Mouse (Mus musculus): Measurements from ENCODE around the gene 4930535I16Rik. TPM values are rescaled to one million over a fixed set of nuclear protein-coding genes. Genes with fewer than 3 reads are reported as not detected.
"Not testable (repeated sequence)": the region's sequence is repeated elsewhere in the genome, so short reads cannot be mapped to it uniquely, and the experiment has no call there.

The 4930535I16Rik gene
- total RNA-seq (2021), result not detected
- long read RNA-seq, result 0 reads

DNA sequence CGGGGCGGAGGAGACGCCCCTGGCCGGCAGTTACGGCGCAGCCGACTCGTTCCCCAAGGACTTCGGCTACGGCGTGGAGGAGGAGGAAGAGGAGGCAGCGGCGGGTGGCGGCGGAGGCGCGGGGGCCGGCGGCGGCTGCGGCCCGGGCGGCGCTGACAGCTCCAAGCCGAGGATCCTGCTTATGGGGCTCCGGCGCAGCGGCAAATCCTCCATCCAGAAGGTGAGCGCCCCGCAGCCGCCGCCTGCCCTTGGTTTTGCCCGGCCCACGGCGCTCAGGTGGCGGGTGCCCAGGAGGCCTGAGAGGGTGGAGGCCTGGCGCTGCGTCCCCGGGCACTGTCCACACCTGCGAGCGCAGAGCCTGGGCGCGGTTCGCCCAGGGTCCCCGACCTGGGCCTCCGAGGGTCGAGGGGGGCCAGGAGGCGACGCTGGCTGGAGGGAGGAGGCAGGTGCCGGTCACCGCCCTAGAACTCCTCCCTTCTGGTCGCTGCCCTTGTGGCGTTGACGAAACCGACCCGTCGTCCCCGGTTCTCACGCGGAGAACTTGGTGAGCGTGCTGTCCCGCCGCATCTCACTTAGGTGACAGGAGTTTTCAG lies at the start of gene 4930535I16Rik:
4930535I16Rik (minus strand) TSS at position 475 of the 593 bp plus-strand sequence.
- no peak for DNase-seq (ENCODE audit: low spot score in 2 of 2)

DNA sequence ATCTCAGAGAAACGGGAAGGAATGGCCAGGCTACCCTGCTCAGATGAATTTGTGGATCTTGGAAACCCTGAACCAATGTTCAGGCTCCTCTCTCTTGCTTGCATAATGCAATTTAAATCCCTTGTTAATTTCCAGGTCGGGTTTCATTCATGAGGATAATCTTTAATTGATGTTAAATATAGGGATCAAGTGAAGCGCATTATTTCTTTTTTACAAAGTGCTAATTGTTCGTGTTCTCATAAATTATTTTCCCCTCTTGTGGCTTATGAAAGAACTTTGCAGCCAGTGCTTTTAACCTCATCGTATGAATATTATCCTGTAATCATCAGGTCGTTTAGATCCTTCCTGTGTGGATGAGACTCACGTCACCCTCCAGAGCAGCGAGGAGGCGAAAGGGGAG lies 44.9 kb upstream of the 4930535I16Rik start:
- DNase-seq (ENCODE audit: low spot score in 2 of 2), result no peak

DNA sequence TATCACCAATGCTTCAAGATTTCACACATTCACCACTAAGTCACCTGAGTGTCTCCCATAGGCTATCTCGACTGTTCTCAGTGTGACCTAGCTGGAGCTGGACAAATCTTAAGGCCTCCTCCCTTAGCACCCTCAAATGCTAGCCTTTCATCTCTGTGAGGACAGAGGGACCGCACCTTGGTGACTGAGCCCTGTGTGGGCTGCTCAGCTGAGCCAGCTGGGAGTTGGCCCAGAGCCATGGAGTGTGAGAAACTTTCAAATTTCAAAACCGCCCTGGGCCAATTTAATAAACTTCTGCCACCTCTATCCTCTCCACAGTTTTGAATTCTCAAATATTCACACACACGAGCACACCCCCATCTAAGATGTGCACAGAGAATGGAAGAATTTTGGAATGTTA lies 43.1 kb upstream of the 4930535I16Rik start:
- no peak for DNase-seq (ENCODE audit: low spot score in 2 of 2)

DNA sequence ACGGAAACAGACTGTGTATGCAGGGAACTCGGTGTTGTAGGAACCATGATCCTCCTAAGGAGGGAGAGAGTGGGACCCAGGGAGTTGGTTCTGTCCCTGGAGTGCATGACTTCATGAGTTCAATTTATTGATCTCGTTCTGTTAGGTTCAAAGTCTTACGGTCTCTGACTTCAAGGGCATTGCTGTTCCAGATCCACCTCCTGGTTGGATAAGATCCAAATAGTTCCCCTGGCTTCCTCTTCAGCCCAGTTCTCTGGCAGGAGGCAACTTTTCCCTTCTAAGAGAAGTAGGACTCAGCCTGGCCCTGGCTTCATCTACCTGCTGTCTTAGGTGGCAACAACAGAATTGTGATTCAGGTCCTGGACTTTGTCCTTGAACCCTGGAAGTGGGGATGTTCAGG lies 40.1 kb upstream of the 4930535I16Rik start:
- DNase-seq (ENCODE audit: low spot score in 2 of 2), result no peak

DNA sequence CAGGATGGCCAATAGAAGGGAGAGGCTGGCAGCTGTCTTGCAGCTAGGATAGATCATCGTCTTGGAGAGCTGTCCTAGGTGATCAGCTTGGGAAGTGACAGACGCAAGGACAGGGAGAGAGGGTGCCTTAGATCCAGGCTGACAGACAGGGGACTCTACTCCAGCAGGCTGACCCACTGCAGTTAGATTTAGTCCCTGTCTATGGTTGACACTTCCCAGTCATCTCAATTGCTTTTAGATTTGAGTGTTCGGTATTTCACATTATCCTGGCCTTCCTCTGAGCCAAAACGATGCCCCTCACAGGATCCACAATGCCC lies 39.6 kb upstream of the 4930535I16Rik start:
- no peak for DNase-seq (ENCODE audit: low spot score in 2 of 2)

DNA sequence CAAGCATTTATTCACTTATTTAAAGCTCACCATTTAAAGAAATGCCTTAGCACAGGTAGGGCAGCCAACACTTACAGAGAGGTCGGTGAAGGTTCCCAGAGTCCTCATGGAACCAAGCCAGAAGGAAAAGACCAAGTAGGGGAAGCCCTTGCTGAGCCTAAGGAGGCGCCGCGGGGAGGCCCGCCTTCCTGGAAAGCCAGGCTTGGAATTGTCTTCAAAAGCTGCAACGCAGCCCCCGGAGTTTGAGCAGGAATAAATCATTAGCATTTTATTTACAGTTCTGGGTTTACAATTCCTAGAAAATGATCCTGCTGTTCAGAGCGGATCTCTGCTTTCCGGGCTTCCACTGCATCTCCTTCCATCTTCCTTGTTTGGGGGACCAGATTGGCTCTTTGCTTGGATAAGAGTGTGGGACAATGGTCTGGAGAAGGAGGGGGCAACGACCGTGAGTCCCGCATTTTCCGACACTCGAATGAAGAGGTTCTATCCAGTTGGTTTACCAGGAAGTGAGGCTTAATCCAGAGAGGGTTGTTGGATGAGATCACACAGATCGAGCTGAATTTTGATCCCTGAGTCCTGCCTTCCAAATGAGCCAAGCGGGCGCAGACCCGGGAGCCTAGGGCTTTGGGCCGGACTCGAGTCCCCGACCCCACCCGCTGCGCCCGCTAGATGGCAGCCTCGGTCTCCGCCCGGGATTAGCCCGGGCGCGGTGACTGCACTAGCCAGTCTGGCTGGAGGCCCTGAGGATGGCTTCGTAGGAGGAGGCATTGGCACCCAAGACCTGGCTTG lies 39.1 kb upstream of the 4930535I16Rik start:
- peak; percentile 86 to 88 for DNase-seq (ENCODE audit: low spot score in 2 of 2)

DNA sequence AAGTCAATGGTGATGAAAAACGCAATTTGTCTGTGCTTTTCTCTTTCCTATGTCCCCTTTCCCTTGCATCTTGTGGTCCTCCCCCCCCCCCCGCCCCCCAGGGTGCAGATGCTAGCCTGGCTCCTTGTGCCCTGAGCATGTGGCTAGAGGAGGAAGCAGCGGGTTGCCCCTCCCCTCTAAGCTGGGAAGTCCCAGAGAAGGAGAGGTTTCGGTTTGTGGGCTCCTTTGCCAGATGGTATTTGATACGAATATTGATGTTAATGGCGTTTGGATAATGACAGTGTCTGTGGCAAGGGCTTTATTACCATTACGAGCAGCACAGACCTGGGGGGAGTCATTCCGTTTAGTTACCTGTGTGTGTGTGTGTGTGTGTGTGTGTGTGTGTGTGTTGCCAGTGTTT lies 34.2 kb upstream of the 4930535I16Rik start:
- no peak for DNase-seq (ENCODE audit: low spot score in 2 of 2)

DNA sequence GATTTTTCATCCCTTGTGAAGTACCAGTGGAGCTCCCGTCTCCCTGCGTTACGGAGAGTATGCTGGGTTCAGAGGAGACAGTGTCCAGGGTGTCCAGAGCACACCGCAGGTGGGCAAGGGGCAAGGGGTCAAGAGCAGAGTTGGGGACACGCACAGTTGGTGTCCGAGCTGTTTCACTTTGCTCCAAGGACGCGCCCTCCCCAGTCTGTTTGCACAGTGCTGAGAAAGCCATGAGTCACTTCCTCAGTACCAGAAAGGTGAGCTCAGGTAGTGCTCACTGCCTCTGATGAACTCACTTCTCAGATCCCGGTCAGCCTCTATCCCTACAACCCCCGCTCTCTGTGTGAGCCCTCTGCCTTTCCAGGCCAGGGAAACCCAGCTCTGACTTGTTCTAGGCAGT lies 31.8 kb upstream of the 4930535I16Rik start:
- DNase-seq (ENCODE audit: low spot score in 2 of 2), result no peak

DNA sequence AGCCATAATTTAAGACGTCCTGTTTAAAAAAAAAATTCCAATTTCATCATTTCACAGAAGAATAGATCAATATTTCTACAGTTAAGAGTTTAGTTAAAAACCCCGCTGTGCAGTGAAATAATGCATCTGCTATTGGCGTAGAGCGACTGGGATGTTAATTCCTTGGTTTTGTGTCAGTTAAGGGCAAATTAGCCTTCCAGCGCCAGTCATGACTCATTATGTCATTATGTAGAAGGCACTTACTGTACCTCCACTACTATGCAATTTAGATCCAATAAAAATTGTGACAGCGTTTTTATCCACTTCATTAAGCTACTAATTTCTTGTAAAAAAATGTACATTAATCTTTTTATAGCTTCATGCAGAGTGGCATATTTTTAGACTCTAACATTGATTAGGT lies 31.1 kb upstream of the 4930535I16Rik start:
- no peak for DNase-seq (ENCODE audit: low spot score in 2 of 2)

DNA sequence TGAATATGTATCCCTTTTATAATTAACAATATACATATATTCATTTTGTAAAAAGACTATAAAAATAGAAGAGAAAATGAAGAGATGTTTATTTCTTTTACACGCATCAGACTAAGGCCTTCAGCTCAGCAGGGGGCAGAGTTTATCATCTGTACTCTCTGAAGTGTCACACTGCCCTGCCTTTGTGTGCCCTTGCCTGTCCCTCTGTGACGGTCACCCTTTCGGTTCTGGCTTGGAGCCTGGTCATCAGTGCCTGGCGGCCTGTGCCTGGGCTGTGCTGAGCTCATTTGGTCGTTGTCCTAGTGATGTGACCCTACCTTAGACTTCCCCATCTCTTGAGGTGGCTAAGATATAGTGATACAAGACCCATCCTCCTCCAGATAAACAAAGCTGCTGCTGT lies 29.3 kb upstream of the 4930535I16Rik start:
- DNase-seq (ENCODE audit: low spot score in 2 of 2), result no peak

DNA sequence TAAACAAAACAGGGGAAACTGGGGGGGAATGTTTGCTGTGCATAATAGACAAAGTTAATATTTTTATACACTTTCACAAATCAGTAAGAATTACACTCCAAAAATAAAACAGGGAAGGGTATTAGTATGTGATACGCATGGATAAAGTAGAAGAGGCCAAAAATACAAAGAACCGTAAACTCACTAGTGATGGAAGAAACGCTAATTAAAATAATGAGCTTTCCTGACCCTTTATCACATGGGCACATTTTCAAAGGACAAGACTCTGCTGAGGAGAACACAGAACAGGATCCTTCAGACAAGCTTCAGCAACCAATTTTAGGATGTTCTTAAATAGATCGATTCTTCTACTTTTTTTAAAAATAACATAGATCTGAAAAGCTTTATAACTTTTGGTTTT lies 28.9 kb upstream of the 4930535I16Rik start:
- no peak for DNase-seq (ENCODE audit: low spot score in 2 of 2)

DNA sequence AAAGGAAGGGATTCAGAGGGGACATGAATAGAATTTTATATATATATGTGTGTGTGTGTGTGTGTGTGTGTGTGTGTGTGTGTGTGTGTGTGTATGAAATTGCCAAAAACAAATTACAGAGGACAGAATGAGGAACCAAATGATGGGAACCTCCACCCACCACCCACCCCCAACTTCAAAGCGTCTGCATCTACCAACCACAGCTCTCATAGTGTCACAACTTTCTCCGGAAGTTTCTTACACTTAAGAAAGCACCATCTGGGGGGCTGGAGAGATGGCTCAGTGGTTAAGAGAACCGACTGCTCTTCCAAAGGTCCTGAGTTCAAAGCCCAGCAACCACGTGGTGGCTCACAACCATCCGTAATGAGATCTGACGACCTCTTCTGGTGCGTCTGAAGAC lies 23.1 kb upstream of the 4930535I16Rik start:
- DNase-seq (ENCODE audit: low spot score in 2 of 2), result not testable (repeated sequence)

DNA sequence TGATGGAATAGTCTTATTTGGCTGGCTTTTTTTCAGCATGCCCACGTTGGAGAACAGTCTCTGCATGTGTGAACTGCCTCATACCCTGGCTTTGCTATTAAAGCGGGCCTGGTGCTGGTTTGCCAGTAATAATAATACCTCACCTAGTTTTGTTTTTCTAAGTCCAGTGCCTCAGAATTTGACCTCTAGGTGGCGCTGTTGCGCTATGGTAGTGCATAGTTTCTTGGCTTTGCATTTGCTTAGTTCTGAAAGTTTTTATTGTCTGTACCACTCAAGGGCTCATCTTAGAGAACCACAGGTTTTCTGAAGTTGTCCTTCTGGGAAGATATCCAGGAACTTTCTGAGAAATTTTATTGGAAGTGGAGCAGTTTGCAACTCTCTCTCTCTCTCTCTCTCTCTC lies 22.0 kb upstream of the 4930535I16Rik start:
- peak; percentile 87 to 88 for DNase-seq (ENCODE audit: low spot score in 2 of 2)

DNA sequence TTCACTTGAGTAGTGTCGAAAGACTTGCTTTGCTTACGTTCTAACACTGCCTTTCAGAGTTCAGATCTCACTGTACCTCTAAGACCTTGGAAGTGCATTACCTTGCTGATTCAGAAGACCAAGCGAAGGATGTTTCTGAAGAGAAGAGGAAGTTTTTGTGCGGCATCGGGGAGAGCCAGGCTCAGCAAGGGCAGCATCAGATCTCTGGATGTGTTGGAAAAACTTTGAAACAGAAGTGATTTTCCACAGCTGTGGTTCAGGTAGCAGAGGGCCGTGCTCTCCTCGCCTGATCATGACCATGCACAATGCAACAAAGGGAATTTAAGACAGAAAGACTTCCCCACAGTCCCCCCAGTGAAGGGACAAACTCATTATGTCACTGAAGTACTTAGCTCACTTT lies 18.2 kb upstream of the 4930535I16Rik start:
- no peak for DNase-seq (ENCODE audit: low spot score in 2 of 2)

DNA sequence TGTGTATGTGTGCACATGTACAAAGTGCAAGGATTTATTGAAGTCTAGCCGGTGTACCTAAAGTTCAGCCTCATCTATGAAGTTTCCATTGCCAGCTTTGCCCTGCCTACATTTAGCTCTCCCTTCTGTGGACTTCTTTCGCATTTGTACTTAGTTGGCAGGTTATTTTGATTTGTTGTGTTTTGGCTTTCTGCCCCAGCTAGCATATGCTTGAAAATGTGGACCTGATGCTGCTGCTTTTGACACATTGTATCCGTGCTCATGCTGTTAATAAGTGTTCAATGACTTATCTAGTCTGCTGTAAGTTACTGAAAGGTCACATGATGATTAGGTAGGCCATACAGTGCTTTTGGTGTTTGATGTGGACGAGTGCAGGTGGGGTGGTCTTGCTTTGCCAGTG lies 16.5 kb upstream of the 4930535I16Rik start:
- DNase-seq (ENCODE audit: low spot score in 2 of 2), result peak in 1 of 2 experiments; percentile 32

DNA sequence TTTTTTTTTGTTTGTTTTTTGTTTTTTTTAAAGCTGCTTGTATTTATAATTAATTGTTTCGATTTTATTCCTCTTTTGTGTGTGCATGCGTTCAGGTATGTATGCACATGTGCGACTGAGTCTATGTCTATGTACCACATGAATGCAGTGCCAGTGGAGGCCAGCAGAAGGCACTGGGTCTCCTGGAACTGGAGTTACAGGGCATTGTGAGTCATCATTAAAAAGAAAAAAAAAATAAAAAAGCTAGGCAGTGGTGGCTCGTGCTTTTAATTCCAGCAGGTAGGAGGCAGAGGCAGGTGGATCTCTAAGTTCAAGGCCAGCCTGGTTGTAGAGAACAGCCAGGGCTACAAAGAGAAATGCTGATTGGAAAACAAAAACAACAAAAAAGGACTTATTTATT lies 12.2 kb upstream of the 4930535I16Rik start:
- no peak for DNase-seq (ENCODE audit: low spot score in 2 of 2)

DNA sequence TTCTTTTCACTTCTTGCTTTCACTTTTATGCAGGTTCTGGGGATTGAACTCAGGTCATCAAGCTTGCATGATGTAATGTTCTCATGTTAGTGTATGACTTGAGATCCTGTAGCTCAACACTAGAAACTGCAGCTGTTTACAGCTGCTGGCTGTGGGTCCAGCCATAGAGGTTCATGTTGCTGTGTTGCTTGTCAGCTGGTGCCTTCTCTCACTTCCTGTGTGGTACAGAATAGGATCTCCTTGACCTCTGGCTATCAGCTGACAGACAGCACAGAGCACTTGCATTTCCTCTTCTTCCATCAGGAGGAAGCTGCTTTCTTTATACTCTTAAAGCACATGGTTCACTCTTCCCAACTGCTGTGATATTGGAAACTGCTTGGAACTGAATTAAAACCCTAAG lies 10.1 kb upstream of the 4930535I16Rik start:
- DNase-seq (ENCODE audit: low spot score in 2 of 2), result no peak

DNA sequence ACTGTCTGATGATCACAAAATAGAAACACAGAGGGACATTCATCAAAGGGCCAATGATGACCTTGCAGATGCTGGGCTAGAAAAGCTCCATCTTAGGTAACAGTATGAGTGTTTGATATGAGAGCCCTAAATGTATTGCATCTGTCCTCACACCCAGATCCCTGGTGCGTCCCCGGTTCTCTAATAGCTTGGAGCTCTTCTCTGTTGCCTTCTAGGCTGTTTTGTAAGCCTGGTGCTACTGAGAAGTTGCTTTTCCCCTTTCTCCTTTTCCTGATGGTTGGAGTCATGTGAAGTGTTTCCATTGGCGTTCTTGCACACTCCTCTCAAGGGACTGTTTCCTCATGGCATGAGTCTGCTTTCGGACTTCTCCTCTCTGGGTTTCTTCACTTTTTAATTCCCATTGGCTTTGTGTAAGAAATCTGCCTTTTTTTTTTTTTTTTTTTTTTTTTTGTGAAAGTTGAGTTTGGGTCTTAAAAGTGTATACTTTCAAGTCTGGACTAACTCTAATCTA lies 3.3 kb upstream of the 4930535I16Rik start:
- no peak for DNase-seq (ENCODE audit: low spot score in 2 of 2)

DNA sequence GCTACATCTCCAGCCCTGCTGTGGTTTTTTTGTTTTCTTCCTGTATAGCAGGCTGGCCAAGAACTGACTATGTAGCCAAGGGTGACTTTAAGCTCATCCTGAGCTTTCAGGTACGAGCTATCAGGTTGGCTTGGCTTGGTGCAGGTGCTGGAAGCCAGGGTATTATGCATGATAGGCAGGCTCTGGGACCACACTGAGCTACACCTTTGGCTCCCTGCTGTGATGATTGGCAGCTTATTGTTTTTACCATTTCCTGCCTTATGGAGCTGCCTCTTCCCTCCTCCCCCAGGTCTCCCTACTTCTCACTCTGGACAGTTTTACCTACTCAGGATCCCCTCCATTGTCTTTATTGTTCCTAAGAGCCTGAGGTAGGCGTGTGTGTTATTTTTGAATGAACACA lies 1.0 kb upstream of the 4930535I16Rik start:
- no peak for DNase-seq (ENCODE audit: low spot score in 2 of 2)

DNA sequence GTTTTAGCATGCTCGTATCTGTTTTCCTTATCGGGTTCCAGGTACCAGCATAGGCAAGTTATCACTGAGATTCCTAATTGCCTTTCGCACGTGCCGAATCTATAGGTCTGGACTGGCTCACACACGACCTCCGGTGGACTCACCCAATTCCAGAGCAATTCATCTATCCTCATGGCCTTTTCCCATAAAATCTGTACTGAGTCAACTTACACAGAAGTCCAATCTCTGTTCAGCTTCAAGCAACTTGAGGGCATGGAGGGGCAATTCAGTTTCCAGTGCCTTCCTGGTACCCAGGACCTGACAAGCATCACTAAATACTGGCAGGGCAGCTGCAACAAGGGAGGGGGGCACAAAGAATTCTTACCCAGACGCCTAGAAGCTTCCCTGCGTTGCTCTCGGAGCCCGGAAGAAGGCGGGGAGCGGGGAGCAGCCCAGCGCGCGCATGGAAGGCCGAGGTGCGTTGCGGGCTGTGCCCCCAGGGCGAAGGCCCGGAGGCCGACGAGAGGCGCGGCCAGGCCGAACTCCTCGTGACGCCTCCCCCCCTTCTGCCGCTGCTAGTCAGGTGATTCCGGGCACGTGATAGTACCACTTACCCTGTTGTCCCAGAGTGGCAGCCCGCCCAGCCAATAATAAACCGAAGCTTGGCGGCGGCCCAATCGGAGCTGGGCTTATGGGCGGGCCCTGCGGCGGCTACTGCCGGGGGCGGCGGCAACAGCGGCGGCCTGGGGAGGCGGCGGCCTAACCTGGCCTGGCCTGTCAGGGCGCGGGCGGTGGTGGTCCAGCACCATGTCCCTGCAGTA lies 874 bp downstream of the 4930535I16Rik start, which contains the start of gene Rragc:
Rragc (plus strand) TSS at position 699 of the 800 bp plus-strand sequence.
- DNase-seq (ENCODE audit: low spot score in 2 of 2), result peak; percentile 100

DNA sequence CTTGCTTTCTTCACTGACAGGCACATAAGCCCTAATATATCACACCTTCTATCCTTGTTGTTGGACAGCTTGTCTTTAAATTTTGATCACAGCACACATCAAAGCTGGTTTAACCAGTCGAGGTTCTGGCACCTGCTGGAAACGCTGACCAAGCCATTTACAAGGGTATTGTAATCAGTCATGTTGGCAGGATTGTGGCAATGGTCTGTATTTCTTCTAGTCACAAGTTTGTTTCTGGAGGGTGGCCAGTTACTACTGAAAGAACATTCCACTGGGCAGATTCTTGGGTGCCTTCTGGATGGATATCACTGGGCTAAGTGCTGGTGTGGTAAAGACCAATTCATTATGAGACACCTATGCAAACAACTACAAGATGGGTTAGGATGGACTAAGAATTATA lies 5.4 kb downstream of the 4930535I16Rik start:
- DNase-seq (ENCODE audit: low spot score in 2 of 2), result no peak

DNA sequence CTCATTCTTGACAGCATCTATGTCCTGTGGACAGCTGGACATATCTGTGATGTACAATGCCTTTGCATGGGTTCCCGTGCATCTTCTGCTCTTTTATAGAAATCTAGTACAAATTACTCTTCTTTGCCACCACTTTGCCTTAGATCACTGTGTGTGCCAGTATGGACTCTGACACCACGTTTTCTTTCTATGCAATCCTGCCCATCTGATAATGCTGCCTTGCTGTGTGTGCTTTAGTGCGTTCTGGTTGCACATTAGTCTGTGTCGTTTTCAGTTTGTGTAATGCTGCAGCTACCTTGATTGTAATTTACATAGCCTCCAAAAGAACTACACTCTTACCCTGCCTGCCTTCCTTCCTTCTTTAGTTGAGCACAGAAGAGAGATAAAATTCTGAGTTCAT lies 6.3 kb downstream of the 4930535I16Rik start:
- DNase-seq (ENCODE audit: low spot score in 2 of 2), result no peak
